Mouse (Mus musculus): Measurements from ENCODE around the gene Ddx3x.
"Not testable (repeated sequence)": the region's sequence is repeated elsewhere in the genome, so short reads cannot be mapped to it uniquely, and the experiment has no call there.

Gene Ddx3x

GRCm38 (mm10) chrX:13280409-13281328 lies at the start of gene Ddx3x:
Ddx3x (plus strand) TSS chrX:13280970.
- peak; percentile 87 for DNase-seq (ENCODE audit: extremely low read depth, low read depth)

DNA sequence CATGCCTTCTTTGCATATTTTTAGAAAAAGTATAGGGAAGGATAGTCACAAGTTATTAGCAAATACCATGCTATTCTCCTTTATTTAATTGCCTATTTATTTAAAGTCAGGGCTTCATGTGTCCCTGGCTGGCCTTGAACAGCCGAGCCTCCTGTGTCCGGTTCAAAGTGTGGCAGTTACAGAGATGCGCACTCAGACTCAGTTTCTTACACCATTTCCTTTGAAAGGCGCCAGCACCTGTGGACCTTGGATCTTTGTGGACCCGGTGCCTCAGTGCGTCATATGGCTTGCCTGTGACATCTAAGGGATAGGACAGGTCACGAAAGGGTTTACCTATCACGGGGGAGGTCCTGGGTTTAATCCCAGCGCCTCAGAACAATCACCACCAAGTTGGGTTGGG lies 49.5 kb upstream of the Ddx3x start:
- DNase-seq (ENCODE audit: extremely low read depth, low read depth): no peak

DNA sequence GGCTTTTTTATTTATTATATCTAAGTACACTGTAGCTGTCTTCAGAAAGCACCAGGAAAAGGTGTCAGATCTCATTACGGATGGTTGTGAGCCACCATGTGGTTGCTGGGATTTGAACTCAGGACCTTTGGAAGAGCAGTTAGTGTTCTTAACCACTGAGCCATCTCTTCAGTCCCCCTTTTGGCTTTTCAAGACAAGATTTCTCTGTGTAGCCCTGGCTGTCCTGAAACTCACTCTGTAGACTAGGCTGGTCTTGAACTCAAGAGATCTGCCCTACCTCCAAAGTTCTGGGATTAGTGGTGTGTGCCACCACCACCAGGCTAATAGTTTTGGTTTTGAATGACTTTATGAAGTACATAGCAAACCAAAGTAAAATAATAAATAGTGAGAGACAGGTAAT lies 47.9 kb upstream of the Ddx3x start:
- DNase-seq (ENCODE audit: extremely low read depth, low read depth): not testable (repeated sequence)

- DNase-seq (ENCODE audit: extremely low read depth, low read depth): no peak
These were observed 47.1 kb upstream of the Ddx3x start for GRCm38 (mm10) chrX:13233631-13234030.

GRCm38 (mm10) chrX:13234709-13235108 lies 46.1 kb upstream of the Ddx3x start:
- no peak for DNase-seq (ENCODE audit: extremely low read depth, low read depth)

GRCm38 (mm10) chrX:13236100-13236568 lies 44.6 kb upstream of the Ddx3x start:
- no peak for DNase-seq (ENCODE audit: extremely low read depth, low read depth)

GRCm38 (mm10) chrX:13239455-13239854 lies 41.3 kb upstream of the Ddx3x start:
- no peak for DNase-seq (ENCODE audit: extremely low read depth, low read depth)

- DNase-seq (ENCODE audit: extremely low read depth, low read depth): no peak
These were observed 39.9 kb upstream of the Ddx3x start for GRCm38 (mm10) chrX:13240646-13241425.

DNA sequence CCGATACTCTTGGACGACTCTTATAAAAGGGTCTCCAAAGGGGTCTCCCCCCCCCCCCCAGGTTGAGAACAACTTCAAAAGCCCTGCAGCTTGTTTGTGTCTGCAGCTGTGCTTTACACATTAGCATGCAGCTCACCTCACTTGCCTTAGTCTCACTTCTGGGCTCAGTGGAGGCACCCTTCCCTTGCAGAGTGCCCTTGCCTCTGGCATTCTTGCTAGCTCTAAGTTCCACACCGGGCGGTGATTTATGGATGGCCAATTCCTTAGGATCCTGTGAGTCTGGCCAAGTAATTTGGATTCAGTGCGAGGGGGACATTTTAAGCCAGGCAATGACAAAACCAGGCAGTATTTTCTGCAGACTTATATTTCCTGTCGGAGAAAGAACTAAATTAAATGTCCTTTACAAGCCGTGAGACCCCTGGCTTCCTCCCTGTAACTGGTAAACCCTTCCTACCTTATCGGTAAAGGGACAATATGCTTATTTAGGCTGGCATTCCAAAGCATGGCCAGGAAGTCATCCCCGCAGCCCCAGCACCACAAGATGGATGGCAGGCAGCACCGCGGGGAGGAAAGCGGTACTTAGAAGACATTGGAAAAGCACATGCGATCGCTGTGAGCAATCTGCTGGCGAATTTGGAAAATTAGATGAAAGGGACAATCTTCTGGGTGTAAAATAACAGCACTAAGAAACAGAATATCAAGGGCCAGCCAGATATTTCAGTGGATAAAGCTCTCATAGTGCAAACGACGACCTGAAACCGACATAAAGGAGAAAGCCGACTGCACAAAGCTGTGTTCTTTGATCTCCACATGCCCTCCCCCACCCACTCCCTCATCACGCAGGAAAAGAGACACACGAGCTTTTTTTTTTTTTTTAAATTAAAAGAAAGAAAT lies 39.1 kb upstream of the Ddx3x start:
- no peak for DNase-seq (ENCODE audit: extremely low read depth, low read depth)

- DNase-seq (ENCODE audit: extremely low read depth, low read depth): peak; percentile 86
These were observed 38.3 kb upstream of the Ddx3x start for GRCm38 (mm10) chrX:13242320-13243096.

DNA sequence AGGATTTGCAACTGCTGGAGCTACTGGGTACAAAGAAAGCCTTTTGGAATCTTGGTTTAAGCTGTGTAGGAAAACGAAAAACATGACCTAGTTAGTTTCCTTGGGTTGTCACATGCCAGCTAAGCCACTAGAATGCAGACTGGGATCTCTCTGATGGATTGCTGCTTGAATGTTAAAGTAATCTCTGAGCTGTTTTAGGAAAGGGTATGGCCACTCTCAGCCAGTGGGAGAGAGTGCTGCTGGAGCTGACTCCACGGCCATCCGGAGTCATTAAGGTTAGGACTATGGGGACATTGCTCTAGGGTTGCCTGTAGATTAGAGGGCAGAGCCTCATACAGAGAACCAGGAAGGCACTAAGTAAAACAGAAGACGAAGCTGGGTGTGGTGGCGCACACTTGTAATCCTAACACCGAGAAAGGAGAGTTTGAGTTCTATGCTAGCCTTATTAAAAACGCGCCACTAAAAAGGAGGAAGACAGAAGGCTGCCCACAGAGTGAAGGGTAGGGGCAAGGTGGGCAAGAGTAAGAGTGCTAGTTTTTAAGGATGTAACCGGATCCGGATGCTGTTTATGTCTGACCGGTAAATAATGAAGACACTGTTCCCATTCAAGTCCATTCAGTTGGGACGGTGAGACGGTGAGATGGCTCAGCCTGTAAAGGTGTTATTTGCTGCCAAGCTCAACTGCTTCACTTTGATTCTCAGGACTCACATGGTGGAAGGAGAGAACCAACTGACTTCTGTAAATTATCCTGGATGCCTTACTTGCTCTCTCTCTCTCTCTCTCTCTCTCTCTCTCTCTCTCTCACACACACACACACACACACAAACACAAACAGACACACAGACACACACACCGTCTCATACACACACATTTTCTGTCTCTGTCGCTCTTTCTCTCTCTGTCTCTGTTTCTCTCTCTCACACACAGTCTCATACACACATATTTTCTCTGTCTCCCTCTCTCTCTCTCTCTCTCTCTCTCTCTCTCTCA lies 37.3 kb upstream of the Ddx3x start:
- no peak for DNase-seq (ENCODE audit: extremely low read depth, low read depth)

DNA sequence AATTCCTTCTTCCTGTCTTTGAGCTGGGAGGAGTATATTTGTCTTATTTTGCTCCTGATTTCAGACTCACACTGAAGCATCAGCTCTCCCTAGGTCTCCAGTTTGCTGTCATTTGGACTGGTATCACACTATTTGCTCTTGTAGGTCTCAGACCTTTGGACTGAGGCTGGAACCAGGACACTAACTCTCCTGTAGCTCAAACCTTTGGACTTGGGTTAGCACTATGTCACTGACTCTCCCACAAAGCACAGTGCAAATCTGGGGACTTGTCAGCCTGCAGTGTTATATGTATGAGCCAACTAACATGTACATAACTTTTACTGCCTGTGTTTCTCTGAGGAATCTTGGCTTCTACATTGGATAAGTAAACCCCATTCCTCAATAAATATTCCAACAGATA lies 36.2 kb upstream of the Ddx3x start:
- no peak for DNase-seq (ENCODE audit: extremely low read depth, low read depth)

- no peak for DNase-seq (ENCODE audit: extremely low read depth, low read depth)
These were observed 35.7 kb upstream of the Ddx3x start for GRCm38 (mm10) chrX:13245027-13245426.

DNA sequence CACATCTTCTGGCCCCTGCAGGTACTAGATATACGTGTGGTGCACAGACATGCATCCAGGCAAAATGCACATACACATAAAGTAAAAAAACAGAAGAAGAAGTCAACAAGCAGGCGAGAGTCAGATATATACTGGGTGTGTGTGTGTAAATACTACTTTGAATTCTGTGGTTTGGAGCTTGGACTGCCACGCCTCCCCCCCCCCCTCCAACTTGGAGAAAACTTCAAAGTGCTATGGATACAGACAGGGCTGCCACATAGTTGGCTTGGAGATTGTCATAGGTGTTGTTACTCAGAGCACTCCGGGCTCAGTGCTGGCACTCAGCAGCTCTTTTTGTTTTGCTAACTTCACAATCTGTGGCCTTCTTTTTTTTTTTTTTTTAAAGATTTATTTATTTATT lies 29.1 kb upstream of the Ddx3x start:
- DNase-seq (ENCODE audit: extremely low read depth, low read depth): no peak

- no peak for DNase-seq (ENCODE audit: extremely low read depth, low read depth)
These were observed 26.5 kb upstream of the Ddx3x start for GRCm38 (mm10) chrX:13254273-13254672.

- no peak for DNase-seq (ENCODE audit: extremely low read depth, low read depth)
These were observed 17.4 kb upstream of the Ddx3x start for GRCm38 (mm10) chrX:13263356-13263755.

DNA sequence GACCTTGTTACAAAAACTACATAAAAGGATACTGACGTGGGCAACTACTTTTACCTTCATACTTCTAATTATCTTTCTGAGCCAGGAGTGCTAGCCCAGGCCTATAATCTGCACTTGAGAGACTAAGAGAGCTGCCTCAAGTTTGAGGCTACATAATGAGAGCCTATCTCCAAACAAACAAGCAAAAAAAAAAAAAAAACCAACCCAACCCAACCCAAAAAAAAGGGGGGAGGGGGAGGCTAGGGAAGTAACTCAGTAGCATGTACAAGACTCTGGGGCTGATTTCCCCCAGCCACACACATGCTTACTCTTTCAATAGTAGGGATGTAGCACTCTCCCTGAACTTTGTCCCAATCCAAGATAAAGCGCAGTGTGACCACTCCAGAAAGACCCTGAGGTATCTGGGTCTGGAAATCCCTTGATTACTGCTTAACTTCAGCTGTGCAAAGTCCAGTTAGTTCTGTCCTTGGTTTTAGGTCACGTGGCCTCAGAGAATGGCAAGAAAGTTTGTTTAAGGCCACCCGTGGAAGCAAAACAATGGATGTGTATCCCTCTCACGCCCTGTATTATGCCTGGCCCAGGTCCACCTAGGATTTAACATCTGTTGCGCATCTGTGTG lies 5.1 kb upstream of the Ddx3x start:
- DNase-seq (ENCODE audit: extremely low read depth, low read depth): no peak

GRCm38 (mm10) chrX:13278996-13279395 lies 1.8 kb upstream of the Ddx3x start:
- DNase-seq (ENCODE audit: extremely low read depth, low read depth): no peak

- no peak for DNase-seq (ENCODE audit: extremely low read depth, low read depth)
These were observed 747 bp upstream of the Ddx3x start for GRCm38 (mm10) chrX:13280037-13280408.
